Mouse (Mus musculus) ES-Bruce4 (cell line): ENCODE data around the gene Alcam. TPM values are rescaled to one million over a fixed set of nuclear protein-coding genes. Genes with fewer than 3 reads are reported as not detected.
A peak's percentile ranks its signal among the peaks of the same experiment; 100 is the strongest.

Experiments
- H3K27ac ChIP-seq: 2 replicates; pipeline ENCODE4 v1.5.1; 2012; ENCODE audit warnings: low read length, inconsistent platforms; ENCODE audit not compliant: insufficient read depth
- H3K27me3 ChIP-seq: 2 replicates; pipeline ENCODE4 v1.6.1; 2012; ENCODE audit warnings: mild to moderate bottlenecking, low read length, inconsistent platforms; ENCODE audit not compliant: control insufficient read depth, poor library complexity, insufficient read depth, severe bottlenecking
- H3K36me3 ChIP-seq: 2 replicates; pipeline ENCODE4 v1.6.1; 2012; ENCODE audit warnings: inconsistent platforms, mild to moderate bottlenecking, low read length, moderate library complexity; ENCODE audit not compliant: control insufficient read depth, poor library complexity, insufficient read depth, severe bottlenecking
- H3K4me1 ChIP-seq: one replicate; pipeline ENCODE4 v1.8.1; 2011; ENCODE audit warnings: low read length; ENCODE audit not compliant: control insufficient read depth, insufficient read depth
- H3K4me3 ChIP-seq: 2 replicates; pipeline ENCODE4 v1.5.1; 2011; ENCODE audit warnings: low read depth, mild to moderate bottlenecking, low read length
- H3K9ac ChIP-seq: 2 replicates; pipeline ENCODE4 v1.6.1; 2012; ENCODE audit warnings: low read depth, mild to moderate bottlenecking, inconsistent platforms; ENCODE audit not compliant: poor library complexity, severe bottlenecking
- H3K9me3 ChIP-seq: replicated peaks from 2 replicates; pipeline ENCODE4 v1.6.1; 2012; ENCODE audit warnings: mild to moderate bottlenecking, low read length, inconsistent platforms; ENCODE audit not compliant: control insufficient read depth, poor library complexity, insufficient read depth, severe bottlenecking
- CTCF ChIP-seq: IDR thresholded peaks from one replicate; pipeline ENCODE4 v1.8.1; 2011; ENCODE audit warnings: low read depth, low read length
- EP300 ChIP-seq: IDR thresholded peaks from 2 replicates; pipeline ENCODE4 v1.6.1; 2011; ENCODE audit warnings: low read depth, low read length; ENCODE audit not compliant: insufficient read depth
- POLR2A ChIP-seq: IDR thresholded peaks from one replicate; pipeline ENCODE4 v1.8.1; 2011; ENCODE audit warnings: low read length; ENCODE audit not compliant: insufficient read depth
- polyA plus RNA-seq: library from polyadenylated mRNA; stranded (reverse); fragments of >200 nt; gene quantifications from 2 replicates; pipeline ENCODE4 v1.2.4, GENCODE M21; 2011; ENCODE audit warnings: low read depth; ENCODE audit not compliant: missing spikeins, insufficient read depth, insufficient read length

Alcam gene
- polyA plus RNA-seq, 1 experiment, result 1.3 TPM

DNA sequence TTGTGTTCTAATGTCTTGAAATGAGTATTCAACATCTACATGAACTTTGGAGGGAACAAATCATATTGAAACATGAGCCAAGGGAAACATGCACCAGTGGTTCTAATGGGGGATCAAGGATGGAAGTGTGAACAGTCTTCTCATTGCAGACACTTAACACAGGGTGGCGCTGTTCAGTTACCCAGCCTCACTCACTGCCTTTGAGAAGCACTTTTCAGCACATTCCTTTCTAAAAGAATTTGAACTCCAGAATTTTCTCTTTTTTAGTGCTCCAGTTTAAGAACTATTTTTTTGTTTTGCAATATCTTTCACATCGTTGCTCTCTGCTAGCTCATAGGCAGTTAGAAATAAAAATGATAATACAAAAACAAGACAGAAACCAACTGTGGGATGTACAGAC, 234.8 kb downstream of the Alcam start:
- Histone ChIP-seq H3K9ac (no peak overlapping the region), H3K36me3 (no peaks in the 10 kb centered on the region), H3K27me3 (no peaks in the 10 kb centered on the region), H3K4me1 (no peaks in the 10 kb centered on the region), H3K4me3 (no peak overlapping the region), H3K9me3 (no peaks in the 10 kb centered on the region), H3K27ac (no peak overlapping the region)
- no peak for TF ChIP-seq EP300
- no peak for TF ChIP-seq POLR2A
- peak; percentile 40 for TF ChIP-seq CTCF

DNA sequence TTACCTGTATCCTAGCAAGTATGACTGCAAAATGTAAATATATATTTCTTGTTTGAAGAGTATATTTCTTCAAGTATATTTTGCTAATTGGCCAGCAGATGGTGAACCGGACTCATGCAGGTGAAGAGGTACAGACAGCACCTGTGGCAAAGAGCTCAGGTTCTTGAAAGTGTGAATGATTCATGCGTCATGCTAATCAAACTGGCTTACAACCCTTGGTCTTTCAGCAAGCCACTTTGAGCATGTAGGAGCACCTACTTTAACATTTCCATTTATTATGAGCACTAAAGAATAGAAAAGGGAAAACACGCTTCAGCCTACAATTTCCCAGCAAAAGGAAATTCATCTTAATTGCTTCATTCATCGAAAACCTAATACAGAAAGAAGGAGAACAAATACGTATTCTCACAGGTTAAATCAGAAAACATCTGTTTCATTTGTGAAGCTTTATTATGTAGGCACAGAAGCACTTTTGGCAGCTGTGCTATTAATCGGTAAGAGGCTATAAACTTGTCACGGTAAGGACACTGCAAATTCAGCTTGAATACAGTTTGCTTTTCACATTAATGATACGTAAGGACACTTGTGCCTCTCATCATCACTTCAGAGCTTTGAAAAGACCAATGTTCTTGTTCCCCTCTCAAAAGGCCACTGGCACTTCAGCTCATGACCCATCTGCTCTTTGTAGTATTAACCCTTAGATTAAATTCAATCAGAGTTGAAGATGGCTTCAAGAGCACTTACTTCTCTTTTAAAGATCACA, 242.8 kb downstream of the Alcam start:
- TF ChIP-seq CTCF (no peak), POLR2A (no peak), EP300 (no peak)
- no peaks in the 10 kb centered on the region for H3K27me3 ChIP-seq
- no peak overlapping the region for H3K4me3 ChIP-seq
- no peaks in the 10 kb centered on the region for H3K36me3 ChIP-seq
- no peak overlapping the region for H3K27ac ChIP-seq
- no peaks in the 10 kb centered on the region for H3K9me3 ChIP-seq
- H3K4me1 ChIP-seq, result no peaks in the 10 kb centered on the region
- H3K9ac ChIP-seq, result no peak overlapping the region

DNA sequence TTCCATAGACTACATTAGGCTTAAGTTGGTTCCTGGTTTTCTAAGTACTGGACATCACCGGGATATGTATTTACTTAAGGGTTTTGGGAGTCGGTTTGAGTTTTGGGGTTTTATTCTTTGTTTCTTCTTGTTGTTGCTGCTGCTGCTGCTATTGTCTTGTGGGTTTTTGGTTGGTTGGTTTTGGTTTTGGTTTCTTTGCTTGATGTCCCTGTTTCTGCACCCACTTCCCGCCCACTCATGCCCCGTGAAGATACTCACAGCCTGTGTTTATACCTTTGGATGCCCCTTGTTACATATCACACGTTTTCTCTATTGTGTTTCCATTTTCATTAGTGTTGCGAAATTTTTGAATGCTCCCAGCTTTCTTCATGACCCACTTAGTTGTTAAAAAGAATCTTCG, 253.8 kb downstream of the Alcam start:
- no peak overlapping the region for H3K4me3 ChIP-seq
- H3K36me3 ChIP-seq, result no peaks in the 10 kb centered on the region
- H3K4me1 ChIP-seq, result no peaks in the 10 kb centered on the region
- H3K9ac ChIP-seq, result no peak overlapping the region
- H3K9me3 ChIP-seq, result no peaks in the 10 kb centered on the region
- H3K27ac ChIP-seq, result no peak overlapping the region
- no peaks in the 10 kb centered on the region for H3K27me3 ChIP-seq
- TF ChIP-seq EP300 (no peak), CTCF (no peak)
